Mouse (Mus musculus) macrophage (primary cell): ENCODE data around the gene Tpcn2. TPM values are rescaled to one million over a fixed set of nuclear protein-coding genes. Genes with fewer than 3 reads are reported as not detected.

Source experiments
- H3K27ac ChIP-seq: fragments of 350-480 bp; formaldehyde crosslinking; 2 replicates; pipeline ENCODE4 v1.9.0; 2021
- H3K36me3 ChIP-seq: fragments of 350-480 bp; formaldehyde crosslinking; 2 replicates; pipeline ENCODE4 v1.9.0; 2021; ENCODE audit errors: inconsistent target
- H3K4me3 ChIP-seq: fragments of 350-480 bp; formaldehyde crosslinking; 2 replicates; pipeline ENCODE4 v1.9.0; 2021; ENCODE audit errors: inconsistent target
- H3K79me2 ChIP-seq: fragments of 350-480 bp; formaldehyde crosslinking; 2 replicates; pipeline ENCODE4 v1.9.0; 2021; ENCODE audit errors: inconsistent target
- WGBS: methylation state at CpG from one replicate; pipeline ENCODE4 v1.1.7; 2026; ENCODE audit warnings: inconsistent platforms; ENCODE audit not compliant: missing documents; 5-methylcytosine and 5-hydroxymethylcytosine counted together
- polyA plus RNA-seq: library from polyadenylated mRNA; stranded (reverse); fragments of 250-400 nt; gene quantifications from 3 replicates; pipeline ENCODE4 v1.2.4, GENCODE M21; 2018; ENCODE audit warnings: inconsistent platforms

The Tpcn2 gene
- polyA plus RNA-seq, 1 experiment from 2014 or later, result 52.0 TPM

- Histone ChIP-seq H3K27ac (peak overlapping the region; percentile 98), H3K79me2 (peaks cover 43% of the 10 kb centered on the region), H3K4me3 (peak overlapping the region; percentile 90), H3K36me3 (peaks cover 21% of the 10 kb centered on the region)
- 19% methylated on average over 3 of the region's 3 CpGs for WGBS
These were observed 482 bp upstream of the Tpcn2 start for GRCm38 (mm10) chr7:145284293-145284692.

- H3K79me2 ChIP-seq, result peaks cover 56% of the 10 kb centered on the region
- peaks cover 34% of the 10 kb centered on the region for H3K36me3 ChIP-seq
- peak overlapping the region; percentile 90 for H3K4me3 ChIP-seq
- H3K27ac ChIP-seq, result peak overlapping the region; percentile 98
- WGBS, result 17% methylated on average over 4 of the region's 4 CpGs
These were observed 770 bp downstream of the Tpcn2 start for GRCm38 (mm10) chr7:145283041-145283440.

- WGBS, result 95% methylated on average over 4 of the region's 4 CpGs
- H3K36me3 ChIP-seq, result peaks cover 48% of the 10 kb centered on the region
- peaks cover 72% of the 10 kb centered on the region for H3K79me2 ChIP-seq
- no peak overlapping the region for H3K4me3 ChIP-seq
- no peak overlapping the region for H3K27ac ChIP-seq
These were observed 2.4 kb downstream of the Tpcn2 start for GRCm38 (mm10) chr7:145281396-145281795.

GRCm38 (mm10) chr7:145275488-145275887 lies 8.3 kb downstream of the Tpcn2 start:
- 85% methylated on average over 3 of the region's 3 CpGs for WGBS
- H3K79me2 ChIP-seq, result peaks cover 85% of the 10 kb centered on the region
- no peak overlapping the region for H3K4me3 ChIP-seq
- H3K36me3 ChIP-seq, result peaks cover 98% of the 10 kb centered on the region
- H3K27ac ChIP-seq, result no peak overlapping the region

- WGBS, result 82% methylated on average over 5 of the region's 5 CpGs
- peaks cover 100% of the 10 kb centered on the region for H3K36me3 ChIP-seq
- H3K27ac ChIP-seq, result no peak overlapping the region
- H3K79me2 ChIP-seq, result peaks cover 40% of the 10 kb centered on the region
- no peak overlapping the region for H3K4me3 ChIP-seq
These were observed 12.9 kb downstream of the Tpcn2 start for GRCm38 (mm10) chr7:145270955-145271354.

- Histone ChIP-seq H3K79me2 (peaks cover 19% of the 10 kb centered on the region; the same call in 1 of the 2 replicates), H3K36me3 (peaks cover 99% of the 10 kb centered on the region), H3K4me3 (no peak overlapping the region), H3K27ac (no peak overlapping the region)
- 90% methylated on average over 7 of the region's 7 CpGs for WGBS
These were observed 14.9 kb downstream of the Tpcn2 start for GRCm38 (mm10) chr7:145268890-145269289.

- WGBS, result 86% methylated on average over 2 of the region's 2 CpGs
- peaks cover under 1% of the 10 kb centered on the region; the same call in 1 of the 2 replicates for H3K79me2 ChIP-seq
- H3K36me3 ChIP-seq, result peaks cover 97% of the 10 kb centered on the region
- no peak overlapping the region for H3K4me3 ChIP-seq
- no peak overlapping the region for H3K27ac ChIP-seq
These were observed 17.8 kb downstream of the Tpcn2 start for GRCm38 (mm10) chr7:145266011-145266410.

- H3K27ac ChIP-seq, result no peak overlapping the region
- H3K4me3 ChIP-seq, result no peak overlapping the region
- H3K36me3 ChIP-seq, result peaks cover 97% of the 10 kb centered on the region
- 58% methylated on average over 9 of the region's 9 CpGs for WGBS
- no peaks in the 10 kb centered on the region for H3K79me2 ChIP-seq
These were observed 19.6 kb downstream of the Tpcn2 start for GRCm38 (mm10) chr7:145264202-145264601.

GRCm38 (mm10) chr7:145256092-145256491 lies 27.7 kb downstream of the Tpcn2 start:
- H3K36me3 ChIP-seq, result peaks cover 85% of the 10 kb centered on the region
- H3K79me2 ChIP-seq, result no peaks in the 10 kb centered on the region
- 88% methylated on average over 1 of the region's 1 CpGs for WGBS
- H3K27ac ChIP-seq, result no peak overlapping the region
- no peak overlapping the region for H3K4me3 ChIP-seq

GRCm38 (mm10) chr7:145253986-145254630 lies 29.7 kb downstream of the Tpcn2 start:
- no peaks in the 10 kb centered on the region for H3K79me2 ChIP-seq
- no peak overlapping the region for H3K4me3 ChIP-seq
- H3K36me3 ChIP-seq, result peaks cover 76% of the 10 kb centered on the region
- 87% methylated on average over 3 of the region's 3 CpGs for WGBS
- no peak overlapping the region for H3K27ac ChIP-seq

- Histone ChIP-seq H3K4me3 (no peak overlapping the region), H3K36me3 (peaks cover 64% of the 10 kb centered on the region), H3K79me2 (no peaks in the 10 kb centered on the region), H3K27ac (no peak overlapping the region)
- 40% methylated on average over 8 of the region's 8 CpGs for WGBS
These were observed 30.9 kb downstream of the Tpcn2 start for GRCm38 (mm10) chr7:145252715-145253476.

GRCm38 (mm10) chr7:145250225-145250624 lies 33.6 kb downstream of the Tpcn2 start:
- WGBS, result 91% methylated on average over 9 of the region's 9 CpGs
- H3K27ac ChIP-seq, result no peak overlapping the region
- H3K4me3 ChIP-seq, result no peak overlapping the region
- H3K79me2 ChIP-seq, result no peaks in the 10 kb centered on the region
- peaks cover 44% of the 10 kb centered on the region for H3K36me3 ChIP-seq

GRCm38 (mm10) chr7:145248911-145249310 lies 34.9 kb downstream of the Tpcn2 start:
- H3K4me3 ChIP-seq, result no peak overlapping the region
- 63% methylated on average over 2 of the region's 2 CpGs for WGBS
- no peak overlapping the region for H3K27ac ChIP-seq
- H3K36me3 ChIP-seq, result peaks cover 31% of the 10 kb centered on the region
- H3K79me2 ChIP-seq, result no peaks in the 10 kb centered on the region

GRCm38 (mm10) chr7:145242851-145243712 lies 40.7 kb downstream of the Tpcn2 start:
- H3K27ac ChIP-seq, result no peak overlapping the region

More at GRCm38 (mm10) chr7:145242851-145243712, 40.7 kb downstream of the Tpcn2 start:
- H3K36me3 ChIP-seq, result peaks cover 5% of the 10 kb centered on the region; the same call in 1 of the 2 replicates
- H3K4me3 ChIP-seq, result no peak overlapping the region
- H3K79me2 ChIP-seq, result no peaks in the 10 kb centered on the region
- WGBS, result 16% methylated on average over 9 of the region's 9 CpGs
